In the genomic region with DNA sequence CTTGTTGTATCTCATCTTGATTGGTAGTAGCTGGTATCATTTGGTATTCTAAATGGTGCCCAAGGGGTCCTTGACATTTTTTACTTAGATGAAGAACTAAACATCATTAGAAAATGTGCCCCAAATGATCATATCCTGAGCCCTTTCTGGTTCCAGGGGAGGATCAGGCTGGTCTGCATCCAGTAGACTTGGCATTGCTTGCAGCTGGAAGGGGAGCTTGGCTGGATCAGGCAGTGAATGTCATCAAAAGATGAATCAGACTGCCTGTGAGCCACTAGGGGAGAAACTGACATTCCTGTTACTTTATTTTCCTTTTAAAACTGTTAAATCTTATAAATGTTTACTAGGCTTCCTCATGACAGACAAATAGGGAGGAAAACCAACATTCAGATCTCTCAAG, we compare ENCODE assay signal across 17 mouse cellular contexts.
DNase-seq lines count a peak whose midpoint lies in the region; ATAC-seq and TF ChIP-seq lines count a peak whose summit lies in the region.
"Had no signal": no experiment of that assay in that cellular context is flagged by ENCODE, and none has a peak within 500 bp of the region (broad histone marks: within the 10 kb centered on the region; RNA-seq: fewer than 3 reads in every experiment).

No protein-coding gene starts in this region.

- no peak overlapping the region for H3K9ac ChIP-seq in kidney, embryonic 16.5 days (replicated peaks; ENCODE audit: low read length)
- H3K9ac ChIP-seq: liver, embryonic 13.5 days had no signal

- in situ Hi-C loops in Patski (cut with MboI; ENCODE audit: low pct_unique_long_range_greater_than_20kb): no loop called here

- H3K9me3 ChIP-seq in kidney, embryonic 16.5 days (ENCODE audit: low read length): no peaks in the 10 kb centered on the region
- H3K9me3 ChIP-seq: limb, embryonic 10.5 days; liver, embryonic 13.5 days; midbrain, embryonic 10.5 days had no signal

- no peaks in the 10 kb centered on the region for H3K4me1 ChIP-seq in kidney, embryonic 16.5 days (ENCODE audit: insufficient read depth, low read length)
- H3K4me1 ChIP-seq: limb, embryonic 10.5 days; liver, embryonic 13.5 days; midbrain, embryonic 10.5 days had no signal

- POLR2A ChIA-PET in Patski (lab: Charles Lee): no interaction called here

- no peak for ATAC-seq in cerebellum, adult (ENCODE audit: insufficient number of reproducible peaks, low FRiP score, low TSS enrichment)
- ATAC-seq in kidney, embryonic 16.5 days (ENCODE audit: low FRiP score, low TSS enrichment): no peak
- ATAC-seq in Patski: peak; percentile 74
- no peak for ATAC-seq in frontal cortex, adult (ENCODE audit: low TSS enrichment)
- ATAC-seq: hindbrain, postnatal 0 days; lung, postnatal 0 days had no signal

- H3K27me3 ChIP-seq in kidney, embryonic 16.5 days (ENCODE audit: insufficient read depth, low read length): no peaks in the 10 kb centered on the region
- H3K27me3 ChIP-seq in Patski: no peaks in the 10 kb centered on the region
- H3K27me3 ChIP-seq: liver, embryonic 13.5 days had no signal

- H3K4me3 ChIP-seq in kidney, embryonic 16.5 days (ENCODE audit: low read length): no peak overlapping the region
- H3K4me3 ChIP-seq: erythroblast, embryonic 14.5 days; limb, embryonic 10.5 days; liver, embryonic 13.5 days; midbrain, embryonic 10.5 days had no signal

- CTCF ChIA-PET in Patski (lab: Charles Lee): no interaction called here

- peak; percentile 8 to 30 for DNase-seq in cerebellum, postnatal 10 days
- DNase-seq in kidney, postnatal 4 days: peak; percentile 1 to 2
- peak; percentile 7 for DNase-seq in Patski (ENCODE audit: low read depth, low spot score)
- DNase-seq in gastrocnemius, adult 8-10 months (ENCODE audit: low spot score in 2 of 2): peak; percentile 5 to 8
- no peak for DNase-seq in left cerebral cortex, adult 11 months (ENCODE audit: low spot score)
- DNase-seq: cerebellum, adult 8-10 months; kidney, adult 8-10 months; liver, embryonic 13.5 days; thymus, postnatal 25 days had no signal

- no peak overlapping the region for H3K4me2 ChIP-seq in kidney, embryonic 16.5 days (replicated peaks; ENCODE audit: low read depth, low read length)
- H3K4me2 ChIP-seq: liver, embryonic 13.5 days had no signal

- no peak for TF ChIP-seq CTCF in Patski (IDR thresholded peaks at IDR 0.05)

- H3K27ac ChIP-seq in kidney, embryonic 16.5 days (ENCODE audit: low read length): no peak overlapping the region
- H3K27ac ChIP-seq: hindbrain, postnatal 0 days; limb, embryonic 10.5 days; liver, embryonic 13.5 days; midbrain, embryonic 10.5 days had no signal

- H3K36me3 ChIP-seq in kidney, embryonic 16.5 days (ENCODE audit: insufficient read depth, low read length): no peaks in the 10 kb centered on the region
- H3K36me3 ChIP-seq: limb, embryonic 10.5 days; liver, embryonic 13.5 days; midbrain, embryonic 10.5 days had no signal
